Mouse (Mus musculus) brain, embryonic 14.5 days (tissue): Measurements from ENCODE around the gene Rhoj. TPM values are rescaled to one million over a fixed set of nuclear protein-coding genes. Genes with fewer than 3 reads are reported as not detected.

Experiments used
- DNase-seq: peaks from one replicate; pipeline ENCODE4 v3.0.0-alpha.2; 2011; ENCODE audit warnings: low read depth
- CTCF ChIP-seq: fragments of 200-500 bp; IDR thresholded peaks from 2 replicates; pipeline ENCODE4 v1.5.1; 2012; ENCODE audit warnings: inconsistent platforms, mild to moderate bottlenecking, moderate library complexity, borderline replicate concordance; ENCODE audit not compliant: insufficient read depth, insufficient read length; ENCODE audit errors: extremely low read depth
- POLR2A ChIP-seq: fragments of 200-500 bp; IDR thresholded peaks from 2 replicates; pipeline ENCODE4 v1.6.1; 2012; ENCODE audit warnings: mild to moderate bottlenecking, inconsistent platforms, borderline replicate concordance; ENCODE audit not compliant: poor library complexity, insufficient read depth, insufficient read length, severe bottlenecking; ENCODE audit errors: extremely low read depth
- polyA plus RNA-seq: library from polyadenylated mRNA; depleted of rRNA; stranded (reverse); fragments of >200 nt; gene quantifications from 2 replicates; pipeline ENCODE4 v1.2.3, GENCODE M21; 2012; rRNA removed

The Rhoj gene
- polyA plus RNA-seq, 1 experiment, result 24.2 TPM

GRCm38 (mm10) chr12:75450592-75450991 is 142.5 kb downstream of the Rhoj start:
- TF ChIP-seq POLR2A (no peak), CTCF (no peak)
- DNase-seq, result no peak

Other genes starting within 250 kb of the Rhoj start
- gene Kcnh5, start 131.0 kb upstream of the Rhoj start, polyA plus RNA-seq, result 0.87 and 1.2 TPM in 2 replicates
- 0.05 and 0.06 TPM in 2 replicates for gene Gphb5, start 108.5 kb downstream of the Rhoj start, polyA plus RNA-seq